Mouse (Mus musculus): ENCODE data around the gene Inpp5f.
"Not testable (repeated sequence)": the region's sequence is repeated elsewhere in the genome, so short reads cannot be mapped to it uniquely, and the experiment has no call there.

Inpp5f gene

DNA sequence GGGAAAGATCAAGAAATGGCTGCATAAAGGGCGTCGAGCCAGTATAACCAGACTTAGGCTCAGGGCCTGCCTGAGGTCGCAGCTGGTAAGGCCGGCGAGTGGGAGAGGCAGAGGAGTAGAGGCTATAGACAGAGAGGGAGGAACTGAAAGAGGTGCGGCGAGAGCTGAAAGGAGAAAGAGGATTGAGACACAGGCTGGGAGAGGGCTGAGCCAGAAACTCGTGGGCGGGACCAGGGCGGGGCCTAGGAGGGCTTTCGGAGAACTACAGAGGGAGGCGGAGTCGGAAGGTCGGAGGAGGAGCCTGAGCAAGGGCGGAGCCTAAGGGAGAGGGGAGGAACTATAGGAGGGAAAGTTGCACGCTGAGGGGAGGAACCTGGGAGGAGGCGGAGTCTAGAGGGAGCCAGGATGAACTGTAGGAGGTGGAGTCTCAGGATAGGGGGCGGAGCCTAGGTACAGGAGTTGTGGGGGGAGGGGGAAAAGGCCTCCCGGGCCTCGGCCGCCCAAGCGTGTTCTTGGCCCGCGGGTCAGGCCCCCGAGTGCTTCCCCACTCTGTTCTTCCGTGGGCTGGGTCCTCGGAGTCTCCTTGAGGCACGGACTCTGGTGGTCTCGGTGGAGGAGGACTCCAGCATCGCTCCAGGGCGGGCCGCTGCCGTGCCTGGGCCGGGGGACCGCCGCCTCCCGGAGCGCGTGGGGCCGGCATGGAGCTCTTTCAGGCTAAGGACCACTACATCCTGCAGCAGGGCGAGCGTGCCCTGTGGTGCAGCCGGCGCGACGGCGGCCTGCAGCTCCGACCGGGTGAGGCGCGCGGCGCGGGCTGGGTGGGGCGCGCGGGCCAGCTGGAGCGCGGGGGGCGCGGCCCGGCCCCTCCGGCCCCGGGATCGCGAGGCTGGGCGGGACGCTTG is at the start of gene Inpp5f:
Gene Inpp5f, plus strand, starts transcription at position 432 of the 902 bp plus-strand sequence.
- ATAC-seq (ENCODE audit: low TSS enrichment), result peak; percentile 99

DNA sequence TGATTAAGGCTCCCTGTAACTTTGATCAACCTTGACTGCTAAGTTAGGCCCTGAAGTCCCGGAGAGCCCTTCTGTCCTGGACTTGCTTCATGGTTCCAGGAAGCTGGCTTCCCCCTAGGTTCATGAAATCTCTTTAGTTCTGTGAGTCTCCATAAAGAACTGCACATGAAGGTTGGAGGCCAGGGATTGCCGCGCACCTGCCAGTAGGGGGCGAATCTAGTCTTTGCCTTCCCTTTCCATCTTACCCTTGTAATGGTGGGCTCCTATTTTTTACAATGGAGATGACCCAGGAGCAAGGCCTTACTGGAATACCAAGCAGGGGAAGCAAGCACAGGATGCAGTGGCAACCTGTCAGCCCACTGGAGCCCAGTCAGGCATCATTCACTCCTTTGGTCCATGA is 47.8 kb upstream of the Inpp5f start:
- ATAC-seq (ENCODE audit: low TSS enrichment), result no peak

- ATAC-seq (ENCODE audit: low TSS enrichment), result no peak
Measured at GRCm38 (mm10) chr7:128566311-128566710, 44.8 kb upstream of the Inpp5f start.

- no peak for ATAC-seq (ENCODE audit: low TSS enrichment)
Measured at GRCm38 (mm10) chr7:128567561-128568244, 43.4 kb upstream of the Inpp5f start.

GRCm38 (mm10) chr7:128569429-128569828 is 41.7 kb upstream of the Inpp5f start:
- not testable (repeated sequence) for ATAC-seq (ENCODE audit: low TSS enrichment)

DNA sequence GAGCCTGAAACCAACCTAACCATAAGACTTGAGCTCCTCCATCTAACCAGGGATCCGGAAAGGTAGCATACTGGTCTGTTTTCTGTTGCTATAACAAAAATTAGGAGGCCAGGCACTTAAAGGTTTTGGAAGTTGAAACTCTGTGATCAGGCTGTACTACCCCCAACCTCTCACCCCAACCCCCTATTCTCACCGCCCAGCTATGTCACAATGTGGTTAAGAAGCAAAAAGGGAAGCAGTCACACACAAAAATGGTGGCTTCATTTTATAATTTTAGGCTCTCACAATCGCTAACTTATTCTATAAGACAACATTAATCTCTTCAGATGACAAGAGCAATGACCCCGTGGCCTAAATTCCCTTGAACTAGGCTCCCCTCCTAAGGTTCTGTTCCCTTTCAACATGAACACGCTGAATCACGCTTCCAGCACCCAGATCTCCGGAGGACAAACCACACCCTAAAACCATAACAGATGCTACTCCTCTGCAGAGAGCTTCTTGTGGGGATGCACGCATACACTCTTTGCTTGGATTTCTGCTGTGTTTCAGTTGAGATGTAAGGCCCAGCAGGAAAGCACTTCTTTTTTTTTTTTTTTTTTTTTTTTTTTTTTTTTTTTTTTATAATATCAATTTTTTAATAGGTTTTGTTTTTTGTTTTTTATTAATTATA is 41.0 kb upstream of the Inpp5f start:
- no peak for ATAC-seq (ENCODE audit: low TSS enrichment)

- not testable (repeated sequence) for ATAC-seq (ENCODE audit: low TSS enrichment)
Measured at GRCm38 (mm10) chr7:128570657-128571056, 40.5 kb upstream of the Inpp5f start.

GRCm38 (mm10) chr7:128572030-128572429 is 39.1 kb upstream of the Inpp5f start:
- ATAC-seq (ENCODE audit: low TSS enrichment), result no peak

DNA sequence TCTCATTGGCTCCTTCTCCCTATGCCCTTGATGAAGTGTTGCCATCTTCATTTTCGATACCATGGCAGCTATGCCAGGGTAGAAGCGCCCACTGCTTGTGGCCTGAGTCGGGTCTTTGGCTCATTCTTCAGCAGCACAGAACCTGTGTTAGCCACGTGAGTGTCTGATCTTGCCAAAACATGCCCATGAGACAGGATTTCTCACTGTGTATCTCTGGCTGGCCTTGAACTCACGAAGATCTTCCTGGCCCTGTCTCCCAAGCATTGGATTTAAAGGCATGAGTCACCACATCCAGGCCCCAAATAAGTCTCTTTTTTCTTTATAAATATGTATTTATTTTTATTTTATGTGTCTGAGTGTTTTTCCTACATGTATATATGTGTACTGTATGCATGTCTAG is 35.9 kb upstream of the Inpp5f start:
- no peak for ATAC-seq (ENCODE audit: low TSS enrichment)

- ATAC-seq (ENCODE audit: low TSS enrichment), result no peak
Measured at GRCm38 (mm10) chr7:128575794-128576193, 35.3 kb upstream of the Inpp5f start.

GRCm38 (mm10) chr7:128577607-128578006 is 33.5 kb upstream of the Inpp5f start:
- no peak for ATAC-seq (ENCODE audit: low TSS enrichment)

DNA sequence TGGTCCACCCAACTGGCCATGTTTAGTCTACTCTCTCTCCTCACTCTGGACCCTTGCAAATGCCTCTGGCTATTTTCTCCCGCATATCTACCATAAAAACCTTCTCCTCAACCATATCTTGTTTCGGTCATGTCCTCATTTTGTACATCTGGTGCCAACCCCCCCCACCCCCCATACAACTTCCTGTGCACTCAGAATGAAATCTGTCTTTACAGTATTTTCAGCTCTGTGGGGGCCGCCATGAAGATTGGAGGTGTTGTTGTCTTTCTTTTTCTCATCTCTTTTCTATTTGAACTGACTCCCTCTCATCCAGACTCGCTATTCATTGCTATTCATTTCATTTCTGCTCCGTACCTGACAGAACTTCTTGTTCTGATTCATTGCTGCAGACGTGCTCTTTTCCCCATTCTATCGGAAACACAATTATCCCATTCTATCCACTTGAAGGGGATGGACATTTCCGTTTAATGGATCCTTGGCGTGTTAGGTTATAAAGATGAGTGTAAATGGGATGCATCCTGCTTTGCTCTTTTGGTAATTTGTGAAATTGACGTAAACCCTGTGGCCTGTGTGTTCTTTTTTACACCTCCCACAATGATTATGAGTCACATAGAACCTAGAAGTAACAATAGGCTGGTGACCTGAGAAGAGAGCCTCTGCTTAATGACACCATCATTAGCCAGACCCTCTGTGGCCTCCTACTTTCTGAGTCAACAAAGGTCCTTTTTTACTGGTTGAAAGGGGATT is 32.8 kb upstream of the Inpp5f start:
- no peak for ATAC-seq (ENCODE audit: low TSS enrichment)

- no peak for ATAC-seq (ENCODE audit: low TSS enrichment)
Measured at GRCm38 (mm10) chr7:128579381-128579780, 31.7 kb upstream of the Inpp5f start.

DNA sequence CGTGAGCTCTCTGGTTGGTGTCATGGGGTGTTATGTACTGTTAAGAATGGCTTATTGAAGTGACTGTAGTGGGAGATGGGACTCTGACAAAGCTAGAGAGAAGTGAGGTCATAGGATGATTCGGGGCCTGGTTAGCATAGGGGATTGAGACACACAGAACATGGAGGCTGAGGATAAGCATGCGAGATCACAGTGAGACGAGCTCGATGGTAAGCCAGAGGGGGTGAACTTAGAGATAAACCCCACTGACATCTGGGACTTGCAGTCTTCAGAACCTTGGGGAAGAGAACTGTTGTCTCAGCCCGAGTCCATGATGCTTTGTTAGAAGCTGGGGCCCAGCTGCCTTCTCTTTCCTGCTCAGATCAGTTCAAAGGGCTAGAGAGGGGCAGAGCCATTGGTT is 30.8 kb upstream of the Inpp5f start:
- no peak for ATAC-seq (ENCODE audit: low TSS enrichment)

DNA sequence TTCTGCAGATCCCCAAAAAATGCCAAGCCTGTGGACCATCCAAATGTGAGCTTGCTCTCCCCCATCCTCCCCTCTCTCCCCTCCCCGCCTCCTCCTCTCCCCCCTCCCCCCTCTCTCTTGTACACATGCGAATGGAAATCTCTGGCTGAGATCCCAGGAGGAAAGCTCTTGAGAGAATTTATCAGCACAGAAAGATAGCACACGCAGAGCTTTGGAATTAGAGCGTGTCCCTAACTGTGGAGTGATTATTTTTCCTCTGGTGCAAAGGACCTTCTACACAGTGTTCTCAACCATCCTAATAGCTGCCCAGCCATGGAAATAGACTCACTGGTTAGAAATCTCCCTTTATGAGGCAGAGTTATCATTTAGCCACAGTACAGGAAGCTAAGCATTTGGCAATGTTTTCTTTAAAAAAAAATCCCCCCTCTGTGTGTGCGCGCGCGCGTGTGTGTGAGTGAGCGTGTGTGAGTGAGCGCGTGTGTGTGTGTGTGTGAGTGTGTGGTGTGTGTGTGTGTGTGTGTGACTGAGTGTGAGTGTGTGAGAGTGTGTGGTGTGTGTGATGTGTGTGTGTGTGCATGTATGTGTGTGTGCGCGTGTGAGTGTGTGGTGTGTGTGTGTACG is 29.2 kb upstream of the Inpp5f start:
- no peak for ATAC-seq (ENCODE audit: low TSS enrichment)

DNA sequence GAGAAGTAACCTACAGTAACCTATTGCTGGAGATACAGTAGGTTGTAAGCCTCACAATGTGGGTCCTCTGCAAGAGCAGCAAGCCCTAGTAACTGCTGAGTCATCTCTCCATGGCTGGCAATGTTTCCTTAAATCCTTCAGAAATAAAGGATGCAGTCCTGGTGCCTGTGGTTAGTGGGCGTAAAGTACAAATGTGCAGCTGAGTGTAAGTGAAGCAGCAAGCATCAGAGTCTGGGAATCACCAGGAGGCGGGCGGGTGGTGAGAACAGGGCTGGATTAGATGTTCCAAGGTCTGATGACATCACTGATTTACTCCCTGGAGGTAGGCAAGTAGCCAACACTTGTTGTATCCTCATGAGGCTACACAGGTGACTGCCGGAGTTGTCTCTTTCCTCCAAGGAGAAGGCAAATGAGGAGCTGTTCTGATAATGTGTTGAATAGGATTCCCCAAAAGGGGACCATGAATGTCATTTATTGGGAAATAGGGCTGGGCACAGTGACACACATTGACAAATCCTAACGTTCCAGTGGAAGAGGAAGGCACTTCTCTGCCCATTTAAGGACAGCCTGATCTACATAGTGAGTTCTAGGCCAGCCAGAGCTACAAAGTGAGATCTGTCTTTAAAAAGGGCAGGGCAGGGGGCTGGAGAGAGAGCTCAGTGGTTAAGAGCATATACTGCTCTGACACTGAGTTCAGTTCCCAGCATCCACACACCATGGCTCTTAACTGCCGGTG is 27.7 kb upstream of the Inpp5f start:
- peak; percentile 98 for ATAC-seq (ENCODE audit: low TSS enrichment)

DNA sequence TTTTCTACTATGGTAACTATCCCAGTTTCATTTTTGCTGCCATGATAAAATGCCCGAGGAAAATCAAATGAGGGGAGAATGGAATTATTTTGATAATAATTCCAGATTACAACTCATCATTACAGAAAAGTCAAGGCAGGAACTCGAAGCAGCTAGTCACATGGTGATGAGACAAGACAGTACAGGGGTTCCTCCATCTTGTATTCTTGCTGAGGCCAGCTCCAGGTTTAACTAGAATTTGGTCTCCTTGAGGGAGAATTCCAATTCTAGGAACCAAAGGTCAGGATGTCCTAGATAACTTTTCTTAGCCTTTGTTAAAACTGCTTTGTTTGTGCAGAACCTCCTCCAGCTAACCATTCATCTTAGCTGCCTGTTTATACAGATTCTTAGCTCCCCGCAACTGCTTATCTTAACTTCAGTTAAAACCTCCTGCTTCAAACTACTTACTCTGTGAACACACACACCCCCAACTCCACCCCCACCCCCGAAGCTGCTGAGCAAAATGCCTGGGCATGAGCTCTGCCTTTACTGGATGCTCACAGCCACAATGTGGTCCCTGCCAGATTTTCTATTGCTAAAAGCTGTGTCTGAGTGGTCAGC is 23.7 kb upstream of the Inpp5f start:
- 0 out of 2 replicates have a peak, but pooled peaks have one; percentile 20 for ATAC-seq (ENCODE audit: low TSS enrichment)

- peak; percentile 62; the same call in 1 of the 2 replicates for ATAC-seq (ENCODE audit: low TSS enrichment)
Measured at GRCm38 (mm10) chr7:128591345-128592084, 19.6 kb upstream of the Inpp5f start.
